Mouse (Mus musculus) testis, adult 2 months (tissue): Measurements from ENCODE around the gene Hic1.

Experiments used
- CTCF ChIP-seq: fragments of 200-500 bp; IDR thresholded peaks from 2 replicates; pipeline ENCODE4 v1.5.1; 2012; ENCODE audit warnings: low read depth, mild to moderate bottlenecking, inconsistent platforms, low read length, moderate library complexity; ENCODE audit not compliant: control insufficient read depth, insufficient read depth, insufficient replicate concordance
- POLR2A ChIP-seq: fragments of 200-500 bp; IDR thresholded peaks from 2 replicates; pipeline ENCODE4 v1.6.1; 2012; ENCODE audit warnings: low read depth, mild to moderate bottlenecking, inconsistent platforms, low read length, moderate library complexity; ENCODE audit not compliant: control insufficient read depth

- TF ChIP-seq POLR2A (no peak), CTCF (no peak)
Measured at GRCm38 (mm10) chr11:75199951-75200350, 30.6 kb upstream of the Hic1 start.
